Mouse (Mus musculus) forebrain, embryonic 16.5 days (tissue): ENCODE results near the gene Apoc3. TPM values are rescaled to one million over a fixed set of nuclear protein-coding genes. Genes with fewer than 3 reads are reported as not detected.

Experiments used
- ATAC-seq: fragments of 200-750 bp; cut with Nextera tagmentation; 2 replicates; pipeline ENCODE4 v1.8.0; 2017; ENCODE audit warnings: mild to moderate bottlenecking, moderate library complexity
- H3K27ac ChIP-seq: fragments of 300-500 bp; sonication (generic); 2 replicates; pipeline ENCODE4 v1.5.1; 2014; ENCODE audit warnings: low read length, control low read depth
- H3K27me3 ChIP-seq: fragments of 300-500 bp; sonication (generic); replicated peaks from 2 replicates; pipeline ENCODE4 v1.6.1; 2014; ENCODE audit warnings: low read length; ENCODE audit not compliant: control insufficient read depth, insufficient read depth
- H3K36me3 ChIP-seq: fragments of 300-500 bp; sonication (generic); 2 replicates; pipeline ENCODE4 v1.6.1; 2014; ENCODE audit not compliant: control insufficient read depth, insufficient read depth
- H3K4me1 ChIP-seq: fragments of 300-500 bp; sonication (generic); replicated peaks from 2 replicates; pipeline ENCODE4 v1.6.1; 2014; ENCODE audit warnings: low read length; ENCODE audit not compliant: control insufficient read depth, insufficient read depth
- H3K4me2 ChIP-seq: fragments of 300-500 bp; sonication (generic); 2 replicates; pipeline ENCODE4 v1.6.1; 2014; ENCODE audit warnings: mild to moderate bottlenecking, low read length, control low read depth
- H3K4me3 ChIP-seq: fragments of 300-500 bp; sonication (generic); replicated peaks from 2 replicates; pipeline ENCODE4 v1.5.1; 2014; ENCODE audit warnings: mild to moderate bottlenecking, low read length, control low read depth
- H3K9ac ChIP-seq: fragments of 300-500 bp; sonication (generic); replicated peaks from 2 replicates; pipeline ENCODE4 v1.6.1; 2014; ENCODE audit warnings: low read depth, low read length, control low read depth
- H3K9me3 ChIP-seq: fragments of 300-500 bp; sonication (generic); 2 replicates; pipeline ENCODE4 v1.6.1; 2016; ENCODE audit warnings: low read length; ENCODE audit not compliant: control insufficient read depth
- WGBS: fragments of 180-500 bp; shearing (Covaris S2); extraction: QIAGEN DNeasy Blood & Tissue Kit; methylation state at CpG from one replicate; pipeline ENCODE4 v1.1.7; 2014; 5-methylcytosine and 5-hydroxymethylcytosine counted together
- polyA plus RNA-seq: library from polyadenylated mRNA; unstranded; fragments of >200 nt; fragmentation: Nextera tagmentation; extraction: Ambion mirVana; gene quantifications from 2 replicates; pipeline ENCODE4 v1.2.1, GENCODE M21; 2015

Apoc3 gene
- polyA plus RNA-seq, 1 experiment from 2014 or later, result not detected

DNA sequence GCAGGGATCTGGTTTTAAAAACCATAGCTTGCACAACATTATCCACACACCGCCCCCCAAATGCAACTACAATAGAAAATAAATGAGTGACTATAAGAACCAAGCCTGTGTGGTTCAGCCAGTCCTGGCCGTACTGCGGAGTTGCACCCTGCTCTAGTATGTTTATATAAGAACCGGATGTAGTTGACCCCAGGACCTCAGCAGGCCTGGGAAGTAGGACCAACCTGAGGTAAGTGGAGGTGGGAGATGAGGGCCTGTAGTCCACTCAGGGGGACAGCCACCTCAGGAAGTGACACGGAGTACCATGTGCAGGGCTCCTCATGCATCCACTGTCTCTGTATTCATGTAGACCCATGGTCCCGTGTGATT, 28.0 kb downstream of the Apoc3 start:
- H3K27ac ChIP-seq, result no peak overlapping the region
- 92% methylated on average over 6 of the region's 6 CpGs for WGBS
- ATAC-seq, result no peak
- H3K27me3 ChIP-seq, result no peaks in the 10 kb centered on the region
- H3K9me3 ChIP-seq, result no peaks in the 10 kb centered on the region
- no peak overlapping the region for H3K4me2 ChIP-seq
- no peaks in the 10 kb centered on the region for H3K4me1 ChIP-seq
- no peak overlapping the region for H3K9ac ChIP-seq
- no peak overlapping the region for H3K4me3 ChIP-seq
- H3K36me3 ChIP-seq, result peaks cover 4% of the 10 kb centered on the region; the same call in 1 of the 2 replicates

DNA sequence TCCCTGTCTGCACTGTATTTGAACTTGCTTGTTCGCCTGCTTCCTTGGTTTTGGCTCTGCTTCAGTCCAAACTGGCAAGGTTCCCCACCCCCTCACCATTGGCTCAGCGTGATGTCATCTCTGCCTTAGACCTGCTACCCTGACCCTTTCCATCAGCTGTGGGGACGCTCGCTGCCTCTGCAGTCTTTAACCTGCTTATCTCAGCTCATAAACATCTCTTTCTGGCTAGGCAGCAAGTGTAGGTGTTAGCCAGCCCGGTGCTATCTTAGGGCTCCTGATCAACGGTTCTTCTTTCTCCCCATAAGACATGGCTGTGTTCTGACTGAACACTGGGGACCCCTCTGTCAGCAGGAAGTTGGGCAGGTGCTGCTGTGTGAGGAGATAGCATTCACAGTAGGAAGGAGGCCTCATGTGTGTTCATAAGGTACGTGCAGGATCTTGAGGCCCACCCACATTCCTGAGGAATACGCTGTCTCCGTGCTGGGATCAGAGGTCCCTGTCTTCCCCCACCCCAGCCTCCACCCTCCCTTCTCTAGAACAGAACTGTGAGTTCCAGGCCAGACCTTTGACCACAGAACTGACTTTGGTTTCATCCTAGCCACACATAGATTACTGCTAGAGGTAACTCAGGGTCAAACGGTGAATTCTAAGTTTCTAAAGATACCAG, 28.5 kb downstream of the Apoc3 start:
- no peak overlapping the region for H3K4me2 ChIP-seq
- no peaks in the 10 kb centered on the region for H3K27me3 ChIP-seq
- H3K4me3 ChIP-seq, result no peak overlapping the region
- no peak overlapping the region for H3K9ac ChIP-seq
- peaks cover 7% of the 10 kb centered on the region; the same call in 1 of the 2 replicates for H3K36me3 ChIP-seq
- ATAC-seq, result no peak
- WGBS, result 85% methylated on average over 10 of the region's 10 CpGs
- H3K4me1 ChIP-seq, result no peaks in the 10 kb centered on the region
- no peak overlapping the region for H3K27ac ChIP-seq
- no peaks in the 10 kb centered on the region for H3K9me3 ChIP-seq

DNA sequence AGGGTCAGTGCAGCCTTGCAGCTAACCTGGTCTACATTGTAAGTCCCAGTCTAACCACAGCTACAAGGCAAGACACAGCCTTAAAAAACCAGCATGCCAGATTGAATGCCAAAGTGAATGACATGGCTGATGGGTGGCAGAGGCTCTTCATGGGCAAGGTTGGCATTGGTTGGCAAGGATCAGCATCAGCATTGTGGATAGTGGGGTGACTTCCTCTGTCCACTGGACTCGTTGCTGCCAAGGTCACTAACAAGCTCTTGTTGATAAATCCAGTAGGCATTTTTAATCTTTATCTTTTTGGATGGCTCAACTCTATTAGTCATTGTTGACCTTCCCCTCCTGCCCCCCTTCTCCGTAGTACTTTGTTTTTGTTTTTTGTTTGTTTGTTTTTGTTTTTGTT, 35.8 kb downstream of the Apoc3 start:
- Histone ChIP-seq H3K4me1 (no peaks in the 10 kb centered on the region), H3K4me2 (no peak overlapping the region), H3K4me3 (no peak overlapping the region), H3K36me3 (peaks cover 7% of the 10 kb centered on the region; the same call in 1 of the 2 replicates), H3K9me3 (no peaks in the 10 kb centered on the region), H3K27me3 (no peaks in the 10 kb centered on the region), H3K9ac (no peak overlapping the region), H3K27ac (no peak overlapping the region)
- 90% methylated on average over 2 of the region's 2 CpGs for WGBS
- no peak for ATAC-seq

DNA sequence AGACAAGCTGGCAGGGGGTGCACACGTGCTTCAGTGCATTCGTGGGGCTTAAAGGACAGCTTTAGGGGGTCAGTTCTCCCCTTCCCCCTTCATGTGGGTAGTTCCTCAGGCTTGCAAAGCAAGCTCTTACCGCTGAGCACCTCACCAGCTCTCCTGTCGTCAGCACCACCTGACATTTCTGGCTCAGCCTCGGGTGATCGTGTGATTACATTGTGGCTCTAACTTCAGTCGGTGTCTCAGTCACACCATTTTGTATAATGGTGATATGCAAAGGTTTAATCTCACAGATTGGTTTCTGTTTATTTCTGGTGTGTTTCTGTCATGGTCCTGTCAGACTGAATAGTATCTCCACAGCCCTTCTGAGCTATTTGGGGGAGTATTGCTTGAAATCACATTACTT, 36.5 kb downstream of the Apoc3 start:
- no peaks in the 10 kb centered on the region for H3K9me3 ChIP-seq
- H3K9ac ChIP-seq, result no peak overlapping the region
- H3K27ac ChIP-seq, result no peak overlapping the region
- H3K4me3 ChIP-seq, result no peak overlapping the region
- H3K4me1 ChIP-seq, result no peaks in the 10 kb centered on the region
- H3K4me2 ChIP-seq, result no peak overlapping the region
- H3K27me3 ChIP-seq, result no peaks in the 10 kb centered on the region
- 82% methylated on average over 7 of the region's 7 CpGs for WGBS
- peaks cover 3% of the 10 kb centered on the region; the same call in 1 of the 2 replicates for H3K36me3 ChIP-seq
- ATAC-seq, result no peak

DNA sequence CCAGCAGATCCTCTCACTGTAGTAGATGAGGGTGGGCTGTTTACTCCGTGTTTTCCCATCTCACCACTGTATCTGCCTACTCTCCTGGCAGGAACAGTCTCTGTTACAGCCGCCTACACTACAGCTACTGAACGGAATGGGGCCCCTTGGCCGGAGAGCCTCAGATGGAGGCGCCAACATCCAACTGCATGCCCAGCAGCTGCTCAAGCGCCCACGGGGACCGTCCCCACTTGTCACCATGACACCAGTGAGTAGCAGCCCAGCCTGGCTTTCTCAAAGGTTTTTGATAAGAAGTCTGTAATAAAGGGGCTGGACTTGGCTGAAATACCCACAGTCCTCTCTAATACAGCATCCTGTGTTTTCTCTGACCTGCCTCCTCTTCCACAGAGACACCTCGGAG, 37.0 kb downstream of the Apoc3 start:
- 83% methylated on average over 9 of the region's 9 CpGs for WGBS
- no peaks in the 10 kb centered on the region for H3K27me3 ChIP-seq
- H3K4me2 ChIP-seq, result no peak overlapping the region
- H3K4me1 ChIP-seq, result no peaks in the 10 kb centered on the region
- no peak overlapping the region for H3K9ac ChIP-seq
- no peaks in the 10 kb centered on the region for H3K9me3 ChIP-seq
- no peak overlapping the region for H3K4me3 ChIP-seq
- no peak overlapping the region for H3K27ac ChIP-seq
- ATAC-seq, result no peak
- H3K36me3 ChIP-seq, result peaks cover 3% of the 10 kb centered on the region; the same call in 1 of the 2 replicates

DNA sequence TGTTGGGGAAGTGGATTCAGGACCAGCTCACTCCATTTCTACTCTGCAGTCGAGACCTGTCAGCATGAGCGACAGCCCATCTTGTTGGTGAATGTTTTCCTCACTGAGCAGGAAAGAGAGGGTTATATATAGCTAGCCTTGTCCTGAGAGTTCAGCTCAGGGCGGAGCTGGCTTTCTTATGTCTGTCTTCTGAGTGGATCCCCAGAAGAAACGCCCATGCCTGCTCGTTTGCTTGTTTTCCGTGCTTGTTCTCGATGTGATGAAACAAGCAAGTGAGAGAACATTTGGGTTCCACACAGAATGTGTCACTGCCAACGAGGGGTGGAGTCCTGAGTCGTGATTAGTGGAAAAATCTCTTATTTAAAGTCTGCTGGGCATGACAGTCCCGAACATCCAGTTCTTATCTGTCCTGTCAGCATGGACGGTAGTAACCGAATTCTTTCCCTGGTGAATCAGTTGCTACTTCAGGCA, 38.7 kb downstream of the Apoc3 start:
- no peak overlapping the region for H3K4me2 ChIP-seq
- no peak overlapping the region for H3K4me3 ChIP-seq
- H3K9ac ChIP-seq, result no peak overlapping the region
- no peaks in the 10 kb centered on the region for H3K4me1 ChIP-seq
- H3K27me3 ChIP-seq, result no peaks in the 10 kb centered on the region
- ATAC-seq, result no peak
- no peaks in the 10 kb centered on the region for H3K36me3 ChIP-seq
- H3K9me3 ChIP-seq, result no peaks in the 10 kb centered on the region
- 84% methylated on average over 12 of the region's 12 CpGs for WGBS
- H3K27ac ChIP-seq, result no peak overlapping the region

DNA sequence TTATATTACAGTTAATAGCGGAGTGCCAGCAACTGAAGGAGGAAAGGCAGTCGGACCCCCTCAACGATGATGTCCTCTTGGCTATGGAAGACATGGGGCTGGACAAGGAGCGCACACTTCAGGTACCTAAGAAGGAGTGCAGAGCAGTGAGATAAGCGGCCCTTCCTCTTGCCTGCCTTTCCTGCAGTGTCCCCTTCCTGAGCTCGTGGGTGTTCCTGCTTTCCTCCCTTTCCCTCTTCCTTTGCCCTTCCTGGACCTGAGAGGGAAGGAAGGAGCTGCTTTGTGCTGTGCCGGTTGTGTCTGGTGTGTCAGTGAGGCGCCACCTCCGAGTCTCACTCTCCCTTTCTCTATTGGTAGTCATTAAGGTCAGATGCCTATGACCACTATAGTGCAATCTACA, 40.6 kb downstream of the Apoc3 start:
- H3K9ac ChIP-seq, result no peak overlapping the region
- 90% methylated on average over 9 of the region's 9 CpGs for WGBS
- H3K4me2 ChIP-seq, result no peak overlapping the region
- no peaks in the 10 kb centered on the region for H3K9me3 ChIP-seq
- no peak for ATAC-seq
- no peak overlapping the region for H3K4me3 ChIP-seq
- H3K36me3 ChIP-seq, result no peaks in the 10 kb centered on the region
- no peaks in the 10 kb centered on the region for H3K4me1 ChIP-seq
- no peak overlapping the region for H3K27ac ChIP-seq
- no peaks in the 10 kb centered on the region for H3K27me3 ChIP-seq

DNA sequence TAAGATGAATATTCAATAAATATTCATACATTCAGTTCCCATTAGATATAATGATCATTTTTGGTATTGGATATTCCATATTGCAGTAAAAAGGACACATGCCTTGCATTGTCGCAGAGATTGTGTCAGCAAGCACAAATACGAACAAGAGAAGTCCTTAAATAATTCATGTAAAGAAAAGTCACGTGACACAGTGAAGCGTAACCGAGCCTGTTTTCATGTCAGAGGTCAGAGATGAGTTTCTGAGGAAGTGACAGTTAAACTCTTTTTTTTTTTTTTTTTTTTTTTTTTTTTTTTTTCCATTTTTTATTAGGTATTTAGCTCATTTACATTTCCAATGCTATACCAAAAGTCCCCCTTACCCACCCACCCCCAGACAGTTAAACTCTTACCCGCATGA, 42.8 kb downstream of the Apoc3 start:
- Histone ChIP-seq H3K27me3 (no peaks in the 10 kb centered on the region), H3K4me3 (no peak overlapping the region), H3K27ac (no peak overlapping the region), H3K36me3 (no peaks in the 10 kb centered on the region), H3K9me3 (no peaks in the 10 kb centered on the region), H3K4me2 (no peak overlapping the region), H3K4me1 (peaks cover 7% of the 10 kb centered on the region), H3K9ac (no peak overlapping the region)
- WGBS, result 91% methylated on average over 6 of the region's 6 CpGs
- no peak for ATAC-seq

DNA sequence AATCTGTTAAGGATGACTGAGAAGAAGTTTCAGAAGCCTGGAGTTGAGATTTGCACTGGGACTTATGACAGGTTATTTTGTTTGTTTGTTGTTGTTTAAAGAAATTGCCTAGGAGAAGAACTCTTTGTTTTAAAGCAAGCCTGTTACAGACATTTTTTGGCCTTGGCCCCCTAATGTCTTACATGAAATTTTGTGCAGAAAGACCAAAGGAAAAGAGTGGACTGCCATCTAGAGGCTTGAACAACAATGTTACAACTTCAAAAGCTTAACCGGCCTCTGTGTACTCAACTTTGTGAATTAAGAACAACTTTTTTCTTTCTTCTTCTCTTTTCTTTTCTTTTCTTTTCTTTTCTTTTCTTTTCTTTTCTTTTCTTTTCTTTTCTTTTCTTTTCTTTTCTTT, 43.8 kb downstream of the Apoc3 start:
- no peaks in the 10 kb centered on the region for H3K36me3 ChIP-seq
- no peak overlapping the region for H3K9ac ChIP-seq
- no peaks in the 10 kb centered on the region for H3K9me3 ChIP-seq
- H3K4me3 ChIP-seq, result no peak overlapping the region
- 18% methylated on average over 1 of the region's 1 CpGs for WGBS
- no peak overlapping the region for H3K27ac ChIP-seq
- H3K27me3 ChIP-seq, result no peaks in the 10 kb centered on the region
- peaks cover 7% of the 10 kb centered on the region for H3K4me1 ChIP-seq
- no peak overlapping the region for H3K4me2 ChIP-seq
- ATAC-seq, result no peak

DNA sequence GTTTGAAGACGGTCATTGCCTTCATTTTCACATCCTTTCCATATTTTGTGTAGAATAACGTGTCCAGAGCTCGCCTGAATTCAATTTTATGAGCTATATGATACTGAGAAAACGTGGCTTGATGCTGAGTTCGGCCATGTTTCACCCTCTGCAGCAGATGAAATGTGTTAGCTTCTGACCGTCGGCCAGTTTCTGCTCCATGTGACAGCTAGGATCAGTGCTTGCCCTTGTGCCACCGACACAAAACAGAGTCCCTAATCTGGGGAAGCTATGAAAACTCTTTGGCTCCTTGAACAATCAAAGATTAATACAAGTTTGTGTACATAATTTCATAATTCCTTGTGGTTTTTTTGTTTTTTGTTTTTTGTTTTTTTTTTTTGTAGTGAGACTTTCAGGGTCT, 44.2 kb downstream of the Apoc3 start:
- no peaks in the 10 kb centered on the region for H3K36me3 ChIP-seq
- no peak overlapping the region for H3K4me2 ChIP-seq

More for the DNA sequence above, 44.2 kb downstream of the Apoc3 start:
- no peaks in the 10 kb centered on the region for H3K9me3 ChIP-seq
- ATAC-seq, result no peak
- H3K9ac ChIP-seq, result no peak overlapping the region
- no peak overlapping the region for H3K27ac ChIP-seq
- no peaks in the 10 kb centered on the region for H3K27me3 ChIP-seq
- H3K4me1 ChIP-seq, result peaks cover 7% of the 10 kb centered on the region
- WGBS, result 78% methylated on average over 8 of the region's 8 CpGs
- no peak overlapping the region for H3K4me3 ChIP-seq
